Mouse (Mus musculus) bone marrow macrophage, adult 2 months (primary cell): ENCODE data around the gene Gm49380.

Experiments
- CTCF ChIP-seq: IDR thresholded peaks from 2 replicates; pipeline ENCODE4 v1.5.1; 2012; ENCODE audit warnings: low read depth, mild to moderate bottlenecking, low read length, moderate library complexity
- POLR2A ChIP-seq: IDR thresholded peaks from 2 replicates; pipeline ENCODE4 v1.6.1; 2012; ENCODE audit warnings: mild to moderate bottlenecking, low read depth, low read length, borderline replicate concordance

- TF ChIP-seq POLR2A = no peak
- TF ChIP-seq CTCF = no peak
These were observed 6.7 kb downstream of the Gm49380 start for GRCm38 (mm10) chr9:44106596-44106995.
